In genomic region chr7:19290969-19291596, GRCm38 (mm10) we compare ENCODE assay signal across 8 mouse cellular contexts. TPM values are rescaled to one million over a fixed set of nuclear protein-coding genes. Genes with fewer than 3 reads are reported as not detected.
DNase-seq lines count a peak whose midpoint lies in the region; ATAC-seq lines count a peak whose summit lies in the region.

No protein-coding gene starts in this region.

- no peaks in the 10 kb centered on the region for H3K9me3 ChIP-seq in midbrain, embryonic 12.5 days

- WGBS in midbrain, embryonic 12.5 days: 1% methylated on average over 20 of the region's 20 CpGs

- ATAC-seq in midbrain, embryonic 12.5 days (ENCODE audit: low FRiP score, low read depth): peak; percentile 45; the same call in 1 of the 2 replicates

- peak overlapping the region; percentile 36 for H3K4me3 ChIP-seq in brown adipose tissue, adult 24 weeks (ENCODE audit: insufficient read depth, low read depth, low read length)
- H3K4me3 ChIP-seq in midbrain, embryonic 12.5 days: peak overlapping the region; percentile 26

- no peak overlapping the region for H3K27ac ChIP-seq in brown adipose tissue, adult 24 weeks (replicated peaks; ENCODE audit: low read depth, low read length)
- peak overlapping the region; percentile 74 for H3K27ac ChIP-seq in midbrain, embryonic 12.5 days (replicated peaks)

- no peaks in the 10 kb centered on the region for H3K27me3 ChIP-seq in midbrain, embryonic 12.5 days

- H3K9ac ChIP-seq in midbrain, embryonic 12.5 days (replicated peaks): peak overlapping the region; percentile 40; the same call in 1 of the 2 replicates

- peaks cover 54% of the 10 kb centered on the region for H3K36me3 ChIP-seq in midbrain, embryonic 12.5 days

- H3K4me2 ChIP-seq in midbrain, embryonic 12.5 days (replicated peaks): peak overlapping the region; percentile 49

- peak; percentile 56 for DNase-seq in adrenal gland, postnatal 10 days
- no peak for DNase-seq in adrenal gland, postnatal 25 days
- peak; percentile 73 to 83 for DNase-seq in heart, adult 18-20 months
- peak; percentile 60 for DNase-seq in kidney, postnatal 14 days
- DNase-seq in adrenal gland, adult 18-20 months (ENCODE audit: low spot score in 2 of 2): no peak
- DNase-seq in frontal cortex, postnatal 14 days (ENCODE audit: low spot score in 2 of 2): no peak

- no peaks in the 10 kb centered on the region; the same call in 1 of the 2 replicates for H3K4me1 ChIP-seq in brown adipose tissue, adult 24 weeks (ENCODE audit: control insufficient read depth, insufficient read depth, insufficient read length, low read length)
- H3K4me1 ChIP-seq in midbrain, embryonic 12.5 days: peaks cover 17% of the 10 kb centered on the region

RNA-seq across cellular contexts. Expression of gene Rtn2, which starts 8.7 kb away (rescaled TPM):
- 10 to 100 TPM; 20.2 to 59.7 TPM for total RNA-seq in adrenal gland, postnatal 10 days (2021)
- total RNA-seq in adrenal gland, postnatal 25 days (2021): 2.5 and 5.3 TPM in 2 replicates
- polyA plus RNA-seq in brown adipose tissue, adult 24 weeks (2012; ENCODE audit: insufficient read depth, insufficient read length, missing spikeins): 14.9 and 16.6 TPM in 2 replicates
- 100 to 1,000 TPM; 124 to 132 TPM for total RNA-seq in heart, adult 18-20 months (2021)
- polyA plus RNA-seq in midbrain, embryonic 12.5 days (2016; fragmentation: Nextera tagmentation; extraction: Ambion mirVana): 74.6 and 79.7 TPM in 2 replicates
- total RNA-seq in adrenal gland, adult 18-20 months (2021): 1 to 10 TPM; 5.0 to 8.6 TPM

RNA-seq across cellular contexts. Expression of gene Ppm1n, which starts 11.2 kb away (rescaled TPM):
- under 1 TPM in 1 of 2 experiments, not detected in 1; 0.30 TPM for total RNA-seq in adrenal gland, postnatal 10 days (2021)
- total RNA-seq in adrenal gland, postnatal 25 days (2021): not detected in 2 replicates
- polyA plus RNA-seq in brown adipose tissue, adult 24 weeks (2012; ENCODE audit: insufficient read depth, insufficient read length, missing spikeins): not detected in 2 replicates
- total RNA-seq in heart, adult 18-20 months (2021): not detected
- polyA plus RNA-seq in midbrain, embryonic 12.5 days (2016; fragmentation: Nextera tagmentation; extraction: Ambion mirVana): 0.20 and 0.32 TPM in 2 replicates
- total RNA-seq in adrenal gland, adult 18-20 months (2021): not detected

RNA-seq across cellular contexts. Expression of gene Fosb, which starts 18.8 kb away (rescaled TPM):
- total RNA-seq in adrenal gland, postnatal 10 days (2021): 10 to 100 TPM in 1 of 2 experiments, 1 to 10 TPM in 1; 1.2 to 12.9 TPM
- 1.0 and 1.3 TPM in 2 replicates for total RNA-seq in adrenal gland, postnatal 25 days (2021)
- polyA plus RNA-seq in brown adipose tissue, adult 24 weeks (2012; ENCODE audit: insufficient read depth, insufficient read length, missing spikeins): 2.7 and 48.0 TPM in 2 replicates
- 1 to 10 TPM in 1 of 2 experiments, under 1 TPM in 1; 0.62 to 1.0 TPM for total RNA-seq in heart, adult 18-20 months (2021)
- 0.20 TPM in 1 of 2 replicates, not detected in the other for polyA plus RNA-seq in midbrain, embryonic 12.5 days (2016; fragmentation: Nextera tagmentation; extraction: Ambion mirVana)
- 10 to 100 TPM; 15.9 to 23.2 TPM for total RNA-seq in adrenal gland, adult 18-20 months (2021)

RNA-seq across cellular contexts. Expression of gene Vasp, which starts 19.5 kb away (rescaled TPM):
- total RNA-seq in adrenal gland, postnatal 10 days (2021): 10 to 100 TPM; 73.9 to 77.2 TPM
- total RNA-seq in adrenal gland, postnatal 25 days (2021): 47.4 and 61.4 TPM in 2 replicates
- 13.4 and 19.2 TPM in 2 replicates for polyA plus RNA-seq in brown adipose tissue, adult 24 weeks (2012; ENCODE audit: insufficient read depth, insufficient read length, missing spikeins)
- total RNA-seq in heart, adult 18-20 months (2021): 10 to 100 TPM; 26.7 to 27.7 TPM
- polyA plus RNA-seq in midbrain, embryonic 12.5 days (2016; fragmentation: Nextera tagmentation; extraction: Ambion mirVana): 44.9 and 47.1 TPM in 2 replicates
- total RNA-seq in adrenal gland, adult 18-20 months (2021): 10 to 100 TPM; 42.9 to 56.4 TPM

RNA-seq across cellular contexts. Expression of gene Ercc1, which starts 53.5 kb away (rescaled TPM):
- total RNA-seq in adrenal gland, postnatal 10 days (2021): 10 to 100 TPM; 37.1 to 41.3 TPM
- 44.5 and 45.8 TPM in 2 replicates for total RNA-seq in adrenal gland, postnatal 25 days (2021)
- 32.6 and 38.4 TPM in 2 replicates for polyA plus RNA-seq in brown adipose tissue, adult 24 weeks (2012; ENCODE audit: insufficient read depth, insufficient read length, missing spikeins)
- 10 to 100 TPM; 43.5 to 50.3 TPM for total RNA-seq in heart, adult 18-20 months (2021)
- 103 and 114 TPM in 2 replicates for polyA plus RNA-seq in midbrain, embryonic 12.5 days (2016; fragmentation: Nextera tagmentation; extraction: Ambion mirVana)
- total RNA-seq in adrenal gland, adult 18-20 months (2021): 10 to 100 TPM; 31.2 to 41.0 TPM

Comparison
In these comparisons a context has a peak if more than half of its experiments do, and no peak if none do; other contexts are left out.
1. DNase-seq: peak in adrenal gland, postnatal 10 days (single experiment), heart, adult 18-20 months (2 of 2) and kidney, postnatal 14 days (single experiment); none in adrenal gland, postnatal 25 days (single experiment), adrenal gland, adult 18-20 months (0 of 2) and frontal cortex, postnatal 14 days (0 of 2).